Mouse (Mus musculus) embryonic facial prominence, embryonic 12.5 days (tissue): ENCODE measurements around the gene Akr1c6. TPM values are rescaled to one million over a fixed set of nuclear protein-coding genes. Genes with fewer than 3 reads are reported as not detected.
"Not testable (repeated sequence)": the region's sequence is repeated elsewhere in the genome, so short reads cannot be mapped to it uniquely, and the experiment has no call there.

Experiments
- ATAC-seq: fragments of 200-750 bp; cut with Nextera tagmentation; 2 replicates; pipeline ENCODE4 v1.8.0; 2017; ENCODE audit not compliant: insufficient number of reproducible peaks, insufficient read depth, low FRiP score, low TSS enrichment
- H3K27ac ChIP-seq: fragments of 300-500 bp; sonication (generic); 2 replicates; pipeline ENCODE4 v1.5.1; 2016; ENCODE audit warnings: mild to moderate bottlenecking
- H3K27me3 ChIP-seq: fragments of 300-500 bp; sonication (generic); 2 replicates; pipeline ENCODE4 v1.6.1; 2016; ENCODE audit warnings: mild to moderate bottlenecking, moderate library complexity
- H3K36me3 ChIP-seq: fragments of 300-500 bp; sonication (generic); 2 replicates; pipeline ENCODE4 v1.6.1; 2016; ENCODE audit warnings: mild to moderate bottlenecking
- H3K4me1 ChIP-seq: fragments of 300-500 bp; sonication (generic); 2 replicates; pipeline ENCODE4 v1.6.1; 2016
- H3K4me2 ChIP-seq: fragments of 300-500 bp; sonication (generic); replicated peaks from 2 replicates; pipeline ENCODE4 v1.6.1; 2016; ENCODE audit warnings: mild to moderate bottlenecking, moderate library complexity
- H3K4me3 ChIP-seq: fragments of 300-500 bp; sonication (generic); 2 replicates; pipeline ENCODE4 v1.5.1; 2016; ENCODE audit warnings: mild to moderate bottlenecking
- H3K9ac ChIP-seq: fragments of 300-500 bp; sonication (generic); 2 replicates; pipeline ENCODE4 v1.6.1; 2016; ENCODE audit warnings: mild to moderate bottlenecking, moderate library complexity
- H3K9me3 ChIP-seq: fragments of 300-500 bp; sonication (generic); 2 replicates; pipeline ENCODE4 v1.6.1; 2016; ENCODE audit warnings: mild to moderate bottlenecking, moderate library complexity
- WGBS: fragments of 180-500 bp; shearing (Covaris S2); methylation state at CpG from one replicate; pipeline ENCODE4 v1.1.7; 2016; 5-methylcytosine and 5-hydroxymethylcytosine counted together
- polyA plus RNA-seq: library from polyadenylated mRNA; unstranded; fragments of >200 nt; fragmentation: Nextera tagmentation; extraction: Ambion mirVana; gene quantifications from 2 replicates; pipeline ENCODE4 v1.2.1, GENCODE M21; 2016

Gene Akr1c6
- not detected in 2 replicates for polyA plus RNA-seq

DNA sequence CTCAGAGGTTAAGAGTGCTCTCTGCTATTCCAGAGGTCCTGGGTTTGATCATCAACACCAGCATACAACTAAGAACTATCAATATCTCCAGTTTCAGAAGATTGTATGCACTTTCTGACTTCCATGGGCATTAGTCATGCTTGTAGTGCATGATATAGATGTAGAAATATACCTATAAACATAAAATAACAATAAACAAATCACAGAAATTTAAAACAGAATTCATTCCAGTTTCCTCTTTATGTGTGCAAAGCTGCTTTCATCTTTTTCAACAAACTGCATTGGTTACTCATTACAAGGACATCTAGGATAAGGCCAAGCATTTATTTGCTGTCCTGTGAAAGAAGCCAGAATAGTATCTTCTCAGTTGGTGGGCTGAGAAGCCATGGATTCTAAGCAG lies at the start of gene Akr1c6:
Akr1c6 (plus strand) TSS at position 301 of the 400 bp plus-strand sequence.
- Histone ChIP-seq H3K9ac (no peak within 1 kb of the TSS), H3K9me3 (no peaks in the 10 kb centered on the region), H3K27me3 (no peaks in the 10 kb centered on the region), H3K4me2 (no peak within 1 kb of the TSS), H3K27ac (no peak within 1 kb of the TSS), H3K4me1 (no peaks in the 10 kb centered on the region), H3K36me3 (no peaks in the 10 kb centered on the region), H3K4me3 (no peak within 1 kb of the TSS)
- ATAC-seq = no peak

DNA sequence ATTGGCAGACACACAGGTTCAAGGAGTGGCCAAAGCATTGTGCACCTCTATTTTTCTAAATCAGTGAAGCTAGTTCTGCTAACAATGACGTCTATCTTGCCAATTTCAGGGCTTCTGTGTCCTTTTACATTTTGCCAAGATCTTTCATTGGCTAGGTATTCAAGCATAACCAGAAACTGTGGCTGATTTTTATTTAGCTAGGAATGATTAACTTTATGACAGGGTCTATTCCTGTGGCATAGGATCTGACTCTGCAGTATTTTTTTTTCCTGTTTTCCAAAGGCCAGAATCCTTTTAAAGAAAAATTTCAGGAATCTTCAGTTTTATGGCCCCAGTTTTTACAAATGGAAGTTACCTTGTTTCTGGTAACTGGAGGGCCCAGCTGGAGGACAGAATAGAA lies 49.2 kb upstream of the Akr1c6 start:
- H3K36me3 ChIP-seq = no peaks in the 10 kb centered on the region
- H3K9me3 ChIP-seq = no peaks in the 10 kb centered on the region
- H3K4me1 ChIP-seq = no peaks in the 10 kb centered on the region
- WGBS = 74% methylated on average over 1 of the region's 1 CpGs
- no peak overlapping the region for H3K9ac ChIP-seq
- no peak for ATAC-seq
- no peaks in the 10 kb centered on the region for H3K27me3 ChIP-seq
- no peak overlapping the region for H3K4me3 ChIP-seq
- no peak overlapping the region for H3K27ac ChIP-seq
- no peak overlapping the region for H3K4me2 ChIP-seq

DNA sequence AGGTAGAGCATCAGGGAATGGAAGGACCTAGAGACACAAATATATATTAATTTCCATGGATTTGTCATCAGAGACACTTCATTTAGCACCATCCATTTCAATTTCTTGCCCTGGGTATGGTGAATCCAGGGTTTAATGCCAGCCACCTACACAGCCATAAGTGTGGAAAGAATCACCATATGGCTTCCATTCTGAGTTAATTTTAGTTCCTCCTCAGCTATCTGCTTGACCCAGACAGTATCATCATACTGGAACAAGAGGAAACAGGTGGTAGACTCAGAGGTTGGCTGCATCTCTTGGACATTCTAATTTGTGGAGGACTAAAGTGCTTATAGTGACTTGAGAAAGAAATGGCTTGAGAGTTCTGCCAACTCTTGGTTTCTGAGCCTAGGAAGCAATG lies 48.6 kb upstream of the Akr1c6 start:
- H3K4me1 ChIP-seq = no peaks in the 10 kb centered on the region
- H3K9ac ChIP-seq = no peak overlapping the region
- no peaks in the 10 kb centered on the region for H3K9me3 ChIP-seq
- no peaks in the 10 kb centered on the region for H3K36me3 ChIP-seq
- no peak for ATAC-seq
- no peaks in the 10 kb centered on the region for H3K27me3 ChIP-seq
- H3K4me3 ChIP-seq = no peak overlapping the region
- H3K27ac ChIP-seq = no peak overlapping the region
- H3K4me2 ChIP-seq = no peak overlapping the region

DNA sequence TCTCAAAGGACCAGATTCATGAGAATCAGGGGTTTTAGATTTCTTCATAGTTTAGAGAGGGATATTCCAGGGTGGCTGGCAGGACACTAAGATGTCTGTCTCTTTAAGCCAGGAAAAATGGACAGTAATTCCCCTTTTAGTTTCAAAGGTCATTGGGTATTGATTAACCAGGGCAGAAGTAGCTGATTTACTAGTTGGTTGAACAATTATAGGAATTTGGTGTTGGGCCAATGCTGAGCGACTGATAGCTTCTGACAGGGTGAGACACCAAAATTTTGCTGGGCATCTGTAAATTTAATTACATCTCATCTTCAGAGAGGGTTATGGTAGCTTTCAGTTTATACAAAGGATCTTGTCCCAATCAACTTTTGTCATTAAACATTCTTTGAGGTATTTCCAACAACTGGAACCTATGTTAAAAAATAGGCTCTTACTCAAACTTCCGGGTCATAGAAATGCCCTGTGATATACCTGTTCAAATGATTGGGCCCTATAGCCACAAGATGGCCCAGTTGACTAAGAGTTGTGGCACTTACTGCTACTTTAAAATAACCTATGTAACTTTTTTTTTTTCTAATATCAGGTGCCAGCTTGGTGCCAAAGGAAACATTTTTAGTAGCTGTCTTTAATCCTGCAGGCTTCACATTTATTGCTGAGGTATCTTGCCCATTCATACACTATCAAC lies 45.2 kb upstream of the Akr1c6 start:
- WGBS = 84% methylated on average over 2 of the region's 2 CpGs
- no peak for ATAC-seq

DNA sequence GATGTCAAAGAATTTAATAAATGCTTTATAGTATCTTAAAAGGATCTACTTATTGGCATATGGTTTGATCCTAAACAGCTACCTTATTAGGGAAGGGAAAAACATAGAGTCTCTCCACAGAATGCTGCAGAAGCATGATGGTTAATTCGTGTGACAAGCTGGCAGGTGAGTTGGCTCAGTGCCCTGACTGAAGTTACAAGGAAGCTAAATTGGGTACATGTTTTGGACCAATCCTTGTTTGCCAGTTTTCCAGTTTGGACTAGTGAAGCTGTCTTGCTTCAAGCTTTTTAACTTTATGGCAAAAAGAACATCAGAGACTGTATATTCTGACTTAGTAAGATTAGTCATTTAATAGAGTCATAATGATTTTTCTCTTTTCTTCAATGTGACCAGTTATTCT lies 33.7 kb upstream of the Akr1c6 start:
- not testable (repeated sequence) for H3K27ac ChIP-seq, H3K4me1 ChIP-seq, H3K4me3 ChIP-seq, H3K36me3 ChIP-seq, H3K9ac ChIP-seq, H3K27me3 ChIP-seq, ATAC-seq, H3K4me2 ChIP-seq, H3K9me3 ChIP-seq
- 74% methylated on average over 1 of the region's 1 CpGs for WGBS

More for the DNA sequence above, 45.2 kb upstream of the Akr1c6 start:
- Histone ChIP-seq H3K4me1 (no peaks in the 10 kb centered on the region), H3K9ac (no peak overlapping the region), H3K9me3 (no peaks in the 10 kb centered on the region), H3K27ac (no peak overlapping the region), H3K36me3 (no peaks in the 10 kb centered on the region), H3K4me3 (no peak overlapping the region), H3K27me3 (no peaks in the 10 kb centered on the region), H3K4me2 (no peak overlapping the region)

DNA sequence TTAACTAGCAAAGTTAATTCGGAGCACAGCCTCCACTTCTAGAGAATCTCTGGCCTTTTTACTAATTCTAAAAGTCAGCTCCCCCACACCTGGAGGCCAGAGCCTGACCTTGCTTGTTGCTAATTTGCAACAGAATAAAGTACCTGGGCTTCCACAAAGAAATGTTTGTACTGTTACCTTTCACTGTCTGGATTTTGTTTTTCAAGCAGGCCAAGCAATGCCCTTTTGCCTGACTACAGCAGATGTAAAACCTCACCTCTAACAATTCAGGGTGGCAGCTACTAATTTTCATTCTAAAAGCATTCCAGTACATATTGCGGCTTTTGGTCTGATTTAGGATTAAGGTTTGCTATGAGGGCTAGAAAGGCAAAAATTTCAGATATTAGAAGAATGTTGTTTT lies 33.3 kb upstream of the Akr1c6 start:
- Histone ChIP-seq H3K4me3 (no peak overlapping the region), H3K4me1 (no peaks in the 10 kb centered on the region), H3K36me3 (no peaks in the 10 kb centered on the region), H3K4me2 (no peak overlapping the region), H3K27me3 (no peaks in the 10 kb centered on the region), H3K9me3 (peaks cover 3% of the 10 kb centered on the region; the same call in 1 of the 2 replicates), H3K9ac (no peak overlapping the region), H3K27ac (no peak overlapping the region)
- 83% methylated on average over 2 of the region's 2 CpGs for WGBS
- ATAC-seq = no peak

DNA sequence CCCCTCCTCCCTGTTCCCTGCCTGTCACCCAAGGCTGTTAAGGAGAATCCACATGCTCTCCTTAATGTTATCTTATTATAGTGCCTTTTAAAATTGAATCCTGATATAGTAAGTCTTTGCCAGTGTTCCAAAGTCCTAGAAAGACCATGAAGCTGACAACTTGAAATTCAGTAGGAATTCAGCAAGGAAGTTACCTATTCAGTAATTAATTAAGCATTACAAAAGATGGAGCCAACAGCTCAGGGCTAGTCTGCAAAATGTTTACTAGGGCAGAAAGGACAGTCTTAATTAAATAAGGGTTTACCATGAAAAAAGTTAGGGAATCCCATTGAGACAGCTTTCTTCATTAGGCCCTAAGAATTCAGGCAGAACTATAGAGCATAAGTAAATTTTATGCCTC lies 31.9 kb upstream of the Akr1c6 start:
- H3K9ac ChIP-seq = no peak overlapping the region
- no peaks in the 10 kb centered on the region for H3K36me3 ChIP-seq
- peaks cover 3% of the 10 kb centered on the region; the same call in 1 of the 2 replicates for H3K9me3 ChIP-seq
- ATAC-seq = no peak
- H3K27ac ChIP-seq = no peak overlapping the region
- H3K4me3 ChIP-seq = no peak overlapping the region
- no peaks in the 10 kb centered on the region for H3K27me3 ChIP-seq
- no peaks in the 10 kb centered on the region for H3K4me1 ChIP-seq
- no peak overlapping the region for H3K4me2 ChIP-seq

DNA sequence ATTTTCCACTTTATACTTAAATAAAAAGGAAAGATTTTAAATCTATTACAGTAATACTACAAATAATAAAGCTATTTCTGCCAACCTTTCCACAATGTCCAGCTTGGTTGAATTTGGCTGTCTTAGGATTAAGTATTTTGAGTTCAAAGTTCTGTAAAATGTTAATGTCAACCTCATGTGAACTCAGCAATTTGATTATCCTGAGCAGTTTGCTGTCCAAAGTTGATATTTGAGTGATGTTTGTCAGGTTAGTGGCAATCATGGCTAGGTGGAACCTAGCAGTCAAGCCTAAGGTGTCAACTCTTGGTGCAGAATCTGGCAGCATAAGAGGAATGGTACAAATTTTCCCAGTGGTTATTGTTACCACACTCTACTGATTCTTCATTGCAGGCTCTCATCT lies 29.4 kb upstream of the Akr1c6 start:
- no peaks in the 10 kb centered on the region for H3K4me1 ChIP-seq
- no peaks in the 10 kb centered on the region for H3K27me3 ChIP-seq
- no peak overlapping the region for H3K4me2 ChIP-seq
- no peaks in the 10 kb centered on the region for H3K36me3 ChIP-seq
- H3K4me3 ChIP-seq = no peak overlapping the region
- peaks cover 3% of the 10 kb centered on the region; the same call in 1 of the 2 replicates for H3K9me3 ChIP-seq
- no peak overlapping the region for H3K27ac ChIP-seq
- H3K9ac ChIP-seq = no peak overlapping the region
- ATAC-seq = no peak

DNA sequence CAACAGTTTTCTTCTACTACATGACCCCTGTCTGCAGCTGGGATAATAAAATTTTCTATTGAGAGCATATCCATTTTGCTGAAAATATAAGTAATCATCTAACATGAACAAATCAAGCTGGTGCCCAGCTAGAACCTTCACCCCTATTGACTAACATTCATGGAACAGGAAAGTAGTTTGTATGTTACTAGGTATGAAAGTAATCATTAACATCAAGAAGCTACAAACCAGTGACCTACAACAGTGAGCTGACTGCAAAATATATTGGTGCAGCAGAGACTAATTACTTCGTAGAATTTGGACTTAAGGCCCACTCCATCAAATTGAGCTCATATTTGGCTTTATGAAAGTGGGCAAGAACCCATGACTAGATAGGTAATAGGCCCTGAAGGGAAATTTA lies 27.3 kb upstream of the Akr1c6 start:
- no peak overlapping the region for H3K9ac ChIP-seq
- peaks cover 3% of the 10 kb centered on the region; the same call in 1 of the 2 replicates for H3K9me3 ChIP-seq
- ATAC-seq = no peak
- H3K4me2 ChIP-seq = no peak overlapping the region
- no peaks in the 10 kb centered on the region for H3K4me1 ChIP-seq
- H3K36me3 ChIP-seq = no peaks in the 10 kb centered on the region
- H3K27me3 ChIP-seq = no peaks in the 10 kb centered on the region
- WGBS = 78% methylated on average over 1 of the region's 1 CpGs
- H3K27ac ChIP-seq = no peak overlapping the region
- H3K4me3 ChIP-seq = no peak overlapping the region

DNA sequence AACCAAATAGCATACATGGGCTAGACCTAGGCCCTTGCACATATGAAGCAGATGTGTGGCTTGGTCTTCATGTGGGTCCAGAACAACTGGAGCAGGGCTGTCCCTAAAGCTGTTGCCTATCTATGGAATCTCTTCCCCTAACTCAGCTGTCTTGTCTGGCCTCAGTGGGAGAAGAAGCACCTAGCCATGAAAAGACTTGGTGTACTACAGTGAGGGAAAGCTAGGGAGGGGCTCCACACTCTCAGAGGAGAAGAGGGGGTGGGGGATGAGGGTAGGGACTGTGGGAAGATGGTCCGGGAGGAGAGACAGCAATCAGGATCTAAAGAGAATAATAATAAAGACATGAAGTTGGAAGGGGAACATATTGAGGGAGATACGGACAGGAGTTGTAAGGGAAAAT lies 5.5 kb upstream of the Akr1c6 start:
- Histone ChIP-seq H3K36me3 (no peaks in the 10 kb centered on the region), H3K9me3 (no peaks in the 10 kb centered on the region), H3K27me3 (no peaks in the 10 kb centered on the region), H3K4me3 (no peak overlapping the region), H3K4me1 (no peaks in the 10 kb centered on the region), H3K9ac (no peak overlapping the region), H3K4me2 (no peak overlapping the region), H3K27ac (no peak overlapping the region)
- ATAC-seq = no peak
- WGBS = 93% methylated on average over 2 of the region's 2 CpGs

DNA sequence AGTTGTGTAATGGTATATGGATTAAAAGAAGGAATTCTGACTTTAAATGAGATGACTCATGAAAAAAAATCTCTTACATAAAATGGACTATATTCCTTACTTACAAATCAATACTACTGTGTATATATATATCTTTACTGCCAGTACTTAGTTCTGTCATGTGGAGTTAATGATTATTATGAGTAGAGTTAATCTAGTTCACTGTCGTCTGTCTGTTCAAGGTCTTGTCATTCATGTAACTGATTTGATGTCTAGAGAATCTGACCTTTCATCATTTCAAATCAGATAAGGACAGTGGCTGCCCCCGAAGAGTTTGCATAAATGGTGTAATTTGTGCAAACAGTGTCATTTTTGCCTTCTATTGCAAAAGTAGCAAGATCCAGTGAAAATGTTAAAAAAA lies 5.1 kb upstream of the Akr1c6 start:
- Histone ChIP-seq H3K4me2 (no peak overlapping the region), H3K27me3 (no peaks in the 10 kb centered on the region), H3K27ac (no peak overlapping the region), H3K36me3 (no peaks in the 10 kb centered on the region), H3K4me1 (no peaks in the 10 kb centered on the region), H3K9ac (no peak overlapping the region), H3K4me3 (no peak overlapping the region), H3K9me3 (no peaks in the 10 kb centered on the region)
- no peak for ATAC-seq
- WGBS = 78% methylated on average over 2 of the region's 2 CpGs

DNA sequence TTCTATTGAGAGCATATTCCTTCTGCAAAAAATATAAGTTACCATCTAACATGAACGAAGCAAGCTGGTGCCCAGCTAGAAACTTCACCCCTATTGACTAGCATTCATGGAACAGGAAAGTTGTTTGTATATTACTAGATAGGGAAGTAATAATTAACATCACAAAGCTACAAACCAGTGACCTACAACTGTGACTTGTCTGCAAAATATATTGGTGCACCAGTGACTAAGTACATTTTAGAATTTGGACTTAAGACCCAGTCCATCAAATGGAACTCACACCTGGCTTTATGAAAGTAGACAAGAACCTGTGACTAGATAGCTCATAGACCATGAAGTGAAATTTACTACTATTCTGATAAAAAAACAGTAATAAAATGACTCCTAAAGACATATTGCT lies 3.0 kb upstream of the Akr1c6 start:
- Histone ChIP-seq H3K36me3 (no peaks in the 10 kb centered on the region), H3K4me1 (no peaks in the 10 kb centered on the region), H3K27me3 (no peaks in the 10 kb centered on the region), H3K4me3 (no peak overlapping the region), H3K27ac (no peak overlapping the region), H3K9me3 (no peaks in the 10 kb centered on the region), H3K4me2 (no peak overlapping the region), H3K9ac (no peak overlapping the region)
- 79% methylated on average over 1 of the region's 1 CpGs for WGBS
- no peak for ATAC-seq

DNA sequence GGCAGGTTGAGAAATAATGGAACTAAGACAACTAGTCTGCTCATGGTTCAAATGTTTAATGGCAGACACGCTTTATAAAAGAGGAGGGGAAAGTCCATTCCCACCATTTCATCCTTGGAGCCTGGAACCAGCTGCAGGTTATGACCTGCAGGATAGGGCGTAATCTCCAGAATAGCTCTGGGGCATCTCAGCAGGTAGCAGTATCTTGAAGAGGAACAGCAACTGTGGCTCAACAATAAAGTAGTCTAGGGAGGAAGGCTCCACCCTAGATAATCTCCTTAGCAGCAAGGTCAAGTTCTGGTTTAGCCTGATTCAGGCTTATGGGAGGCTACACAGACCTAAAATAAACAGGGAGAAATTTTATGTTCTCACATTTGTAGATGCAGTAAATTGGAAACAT lies 31.5 kb downstream of the Akr1c6 start:
- no peak overlapping the region for H3K4me2 ChIP-seq
- no peaks in the 10 kb centered on the region for H3K9me3 ChIP-seq
- 88% methylated on average over 2 of the region's 2 CpGs for WGBS
- H3K4me1 ChIP-seq = no peaks in the 10 kb centered on the region
- H3K4me3 ChIP-seq = no peak overlapping the region
- ATAC-seq = no peak
- no peak overlapping the region for H3K9ac ChIP-seq
- H3K36me3 ChIP-seq = no peaks in the 10 kb centered on the region
- no peaks in the 10 kb centered on the region for H3K27me3 ChIP-seq
- H3K27ac ChIP-seq = no peak overlapping the region
